Mouse (Mus musculus) heart, embryonic 10.5 days (tissue): ENCODE results near the gene Snorc. TPM values are rescaled to one million over a fixed set of nuclear protein-coding genes. Genes with fewer than 3 reads are reported as not detected.

Experiments
- polyA plus RNA-seq: library from polyadenylated mRNA; unstranded; fragments of >200 nt; fragmentation: Nextera tagmentation; extraction: Ambion mirVana; gene quantifications from 2 replicates; pipeline ENCODE4 v1.2.1, GENCODE M21; 2016

The Snorc gene
- polyA plus RNA-seq, 1 experiment from 2014 or later = not detected

Other genes starting within 250 kb of the Snorc start
- gene Efhd1, start 205.9 kb upstream of the Snorc start, polyA plus RNA-seq = 0.44 and 0.86 TPM in 2 replicates
- gene Gigyf2, start 143.3 kb upstream of the Snorc start, polyA plus RNA-seq = 33.0 and 38.2 TPM in 2 replicates
- gene Kcnj13, start 75.5 kb upstream of the Snorc start, polyA plus RNA-seq = 0.70 and 1.0 TPM in 2 replicates
- 0.18 TPM in 1 of 2 replicates, not detected in the other for gene Neu2, start 39.6 kb downstream of the Snorc start, polyA plus RNA-seq
- gene Ngef, start 103.6 kb downstream of the Snorc start, polyA plus RNA-seq = 0.20 and 0.88 TPM in 2 replicates
- 5.1 and 6.0 TPM in 2 replicates for gene Inpp5d, start 150.0 kb downstream of the Snorc start, polyA plus RNA-seq